Comparison of ENCODE assay signal across 8 mouse cellular contexts in the genomic region with DNA sequence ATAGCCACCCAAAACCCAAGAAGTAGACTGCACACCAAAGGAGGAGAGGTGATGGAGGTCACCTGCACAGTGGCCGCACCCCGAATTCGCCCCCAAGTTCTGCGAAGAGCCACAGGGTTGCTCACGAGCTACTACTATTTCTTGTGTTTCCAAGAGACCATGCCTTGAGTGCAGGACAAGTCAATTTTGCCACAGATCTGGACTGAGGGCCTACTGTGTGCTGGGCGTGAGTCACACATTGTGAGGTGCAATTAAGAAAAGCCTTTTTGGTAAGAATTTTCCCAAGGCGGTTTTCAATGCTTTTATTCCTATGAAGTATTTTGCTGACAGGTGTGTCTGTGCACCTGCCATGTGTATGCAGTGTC. TPM values are rescaled to one million over a fixed set of nuclear protein-coding genes. Genes with fewer than 3 reads are reported as not detected.
DNase-seq lines count a peak whose midpoint lies in the region; ATAC-seq and TF ChIP-seq lines count a peak whose summit lies in the region.
"Had no signal": no experiment of that assay in that cellular context is flagged by ENCODE, and none has a peak within 500 bp of the region (broad histone marks: within the 10 kb centered on the region; RNA-seq: fewer than 3 reads in every experiment).

No protein-coding gene starts in this region.

- peak; percentile 9; the same call in 1 of the 2 replicates for ATAC-seq in lung, embryonic 16.5 days (ENCODE audit: low read depth)
- no peak for ATAC-seq in forebrain, embryonic 15.5 days (replicated peaks)
- ATAC-seq in limb, embryonic 14.5 days (ENCODE audit: low FRiP score, low read depth), result no peak
- no peak for ATAC-seq in stomach, embryonic 15.5 days (ENCODE audit: insufficient read depth, low FRiP score, low read depth)

- no peaks in the 10 kb centered on the region for H3K36me3 ChIP-seq in lung, embryonic 16.5 days (ENCODE audit: control insufficient read depth, insufficient read depth, low read length)
- no peaks in the 10 kb centered on the region for H3K36me3 ChIP-seq in forebrain, embryonic 15.5 days
- H3K36me3 ChIP-seq in limb, embryonic 14.5 days (ENCODE audit: control insufficient read depth, insufficient read depth, low read length), result no peaks in the 10 kb centered on the region
- no peaks in the 10 kb centered on the region for H3K36me3 ChIP-seq in stomach, embryonic 15.5 days

- 40% methylated on average over 7 of the region's 7 CpGs for WGBS in lung, embryonic 16.5 days
- 39% methylated on average over 7 of the region's 7 CpGs for WGBS in forebrain, embryonic 15.5 days
- WGBS in limb, embryonic 14.5 days, result 32% methylated on average over 7 of the region's 7 CpGs
- 37% methylated on average over 7 of the region's 7 CpGs for WGBS in stomach, embryonic 15.5 days

- DNase-seq in lung, postnatal 36 days, result no peak
- DNase-seq in limb, embryonic 14.5 days (ENCODE audit: low spot score), result no peak
- DNase-seq in adrenal gland, postnatal 10 days, result no peak
- no peak for DNase-seq in frontal cortex, postnatal 10 days (ENCODE audit: low spot score in 2 of 2)

- no peaks in the 10 kb centered on the region; the same call in 1 of the 2 replicates for H3K4me1 ChIP-seq in lung, embryonic 16.5 days (replicated peaks; ENCODE audit: control insufficient read depth, insufficient read depth, low read length)
- peaks cover 19% of the 10 kb centered on the region for H3K4me1 ChIP-seq in forebrain, embryonic 15.5 days
- peaks cover 6% of the 10 kb centered on the region; the same call in 1 of the 2 replicates for H3K4me1 ChIP-seq in limb, embryonic 14.5 days (ENCODE audit: control insufficient read depth, insufficient read depth, low read length)
- H3K4me1 ChIP-seq in stomach, embryonic 15.5 days, result no peaks in the 10 kb centered on the region

- no peak overlapping the region for H3K27ac ChIP-seq in lung, embryonic 16.5 days (ENCODE audit: low read length)
- peak overlapping the region; percentile 91; the same call in 1 of the 2 replicates for H3K27ac ChIP-seq in forebrain, embryonic 15.5 days (replicated peaks)
- H3K27ac ChIP-seq in limb, embryonic 14.5 days (replicated peaks; ENCODE audit: low read depth, low read length), result no peak overlapping the region
- no peak overlapping the region for H3K27ac ChIP-seq in stomach, embryonic 15.5 days

- H3K9me3 ChIP-seq in lung, embryonic 16.5 days (ENCODE audit: control insufficient read depth, low read length), result no peaks in the 10 kb centered on the region
- H3K9me3 ChIP-seq in forebrain, embryonic 15.5 days, result no peaks in the 10 kb centered on the region
- no peaks in the 10 kb centered on the region for H3K9me3 ChIP-seq in limb, embryonic 14.5 days (ENCODE audit: control insufficient read depth, low read length)
- no peaks in the 10 kb centered on the region for H3K9me3 ChIP-seq in stomach, embryonic 15.5 days

- H3K27me3 ChIP-seq in lung, embryonic 16.5 days (ENCODE audit: control insufficient read depth, insufficient read depth, low read depth, low read length), result peaks cover 16% of the 10 kb centered on the region
- no peaks in the 10 kb centered on the region for H3K27me3 ChIP-seq in forebrain, embryonic 15.5 days
- no peaks in the 10 kb centered on the region for H3K27me3 ChIP-seq in limb, embryonic 14.5 days (ENCODE audit: control insufficient read depth, insufficient read depth, low read length)
- no peaks in the 10 kb centered on the region for H3K27me3 ChIP-seq in stomach, embryonic 15.5 days (replicated peaks)

- TF ChIP-seq POLR2A in limb, embryonic 14.5 days (IDR thresholded peaks at IDR 0.05; ENCODE audit: borderline replicate concordance, extremely low read depth, insufficient read depth, insufficient read length), result no peak

- peak overlapping the region; percentile 64 for H3K4me3 ChIP-seq in lung, embryonic 16.5 days (ENCODE audit: low read length)
- peak overlapping the region; percentile 91 for H3K4me3 ChIP-seq in forebrain, embryonic 15.5 days
- H3K4me3 ChIP-seq in limb, embryonic 14.5 days (replicated peaks; ENCODE audit: low read length), result peak overlapping the region; percentile 73
- H3K4me3 ChIP-seq in stomach, embryonic 15.5 days (replicated peaks), result peak overlapping the region; percentile 57

- peak overlapping the region; percentile 79 for H3K4me2 ChIP-seq in lung, embryonic 16.5 days (ENCODE audit: low read depth, low read length)
- peak overlapping the region; percentile 74 for H3K4me2 ChIP-seq in forebrain, embryonic 15.5 days (replicated peaks)
- H3K4me2 ChIP-seq in limb, embryonic 14.5 days (replicated peaks; ENCODE audit: low read depth, low read length, severe bottlenecking), result peak overlapping the region; percentile 77
- peak overlapping the region; percentile 88 for H3K4me2 ChIP-seq in stomach, embryonic 15.5 days

- no peak overlapping the region for H3K9ac ChIP-seq in lung, embryonic 16.5 days (ENCODE audit: low read length)
- peak overlapping the region; percentile 92 for H3K9ac ChIP-seq in forebrain, embryonic 15.5 days (replicated peaks)
- no peak overlapping the region for H3K9ac ChIP-seq in limb, embryonic 14.5 days (ENCODE audit: low read depth, low read length, severe bottlenecking)
- H3K9ac ChIP-seq in stomach, embryonic 15.5 days, result no peak overlapping the region

RNA-seq across cellular contexts. Expression of gene Adam22, which starts 0.3 kb away (rescaled TPM):
- 3.7 and 4.3 TPM in 2 replicates for polyA plus RNA-seq in lung, embryonic 16.5 days (2015; fragmentation: Nextera tagmentation; extraction: Ambion mirVana)
- polyA plus RNA-seq in forebrain, embryonic 15.5 days (2015; fragmentation: Nextera tagmentation; extraction: Ambion mirVana), result 38.0 and 41.4 TPM in 2 replicates
- 8.6 and 9.2 TPM in 2 replicates for polyA plus RNA-seq in limb, embryonic 14.5 days (2012; rRNA removed)
- 14.3 and 18.8 TPM in 2 replicates for polyA plus RNA-seq in limb, embryonic 14.5 days (2014; fragmentation: Nextera tagmentation; extraction: Ambion mirVana)
- 7.1 and 8.0 TPM in 2 replicates for polyA plus RNA-seq in stomach, embryonic 15.5 days (2015; fragmentation: Nextera tagmentation; extraction: Ambion mirVana)
- 1 to 10 TPM; 5.2 to 6.8 TPM for total RNA-seq in adrenal gland, postnatal 10 days (2021)
- polyA plus RNA-seq: erythroblast, embryonic 14.5 days had no signal

RNA-seq across cellular contexts. Expression of gene Dbf4, which starts 54.2 kb away (rescaled TPM):
- 40.3 and 43.2 TPM in 2 replicates for polyA plus RNA-seq in lung, embryonic 16.5 days (2015; fragmentation: Nextera tagmentation; extraction: Ambion mirVana)
- 24.3 and 26.5 TPM in 2 replicates for polyA plus RNA-seq in forebrain, embryonic 15.5 days (2015; fragmentation: Nextera tagmentation; extraction: Ambion mirVana)
- polyA plus RNA-seq in limb, embryonic 14.5 days (2012; rRNA removed), result 29.5 and 38.7 TPM in 2 replicates
- 39.1 and 39.4 TPM in 2 replicates for polyA plus RNA-seq in limb, embryonic 14.5 days (2014; fragmentation: Nextera tagmentation; extraction: Ambion mirVana)
- polyA plus RNA-seq in stomach, embryonic 15.5 days (2015; fragmentation: Nextera tagmentation; extraction: Ambion mirVana), result 32.0 and 35.2 TPM in 2 replicates
- 10 to 100 TPM in 1 of 2 experiments, 1 to 10 TPM in 1; 9.8 to 14.3 TPM for total RNA-seq in adrenal gland, postnatal 10 days (2021)

RNA-seq across cellular contexts. Expression of gene Slc25a40, which starts 54.3 kb away (rescaled TPM):
- polyA plus RNA-seq in lung, embryonic 16.5 days (2015; fragmentation: Nextera tagmentation; extraction: Ambion mirVana), result 12.5 and 13.3 TPM in 2 replicates
- 7.5 and 8.6 TPM in 2 replicates for polyA plus RNA-seq in forebrain, embryonic 15.5 days (2015; fragmentation: Nextera tagmentation; extraction: Ambion mirVana)
- 19.3 and 20.2 TPM in 2 replicates for polyA plus RNA-seq in limb, embryonic 14.5 days (2012; rRNA removed)
- polyA plus RNA-seq in limb, embryonic 14.5 days (2014; fragmentation: Nextera tagmentation; extraction: Ambion mirVana), result 15.8 and 17.1 TPM in 2 replicates
- 9.4 and 10.6 TPM in 2 replicates for polyA plus RNA-seq in stomach, embryonic 15.5 days (2015; fragmentation: Nextera tagmentation; extraction: Ambion mirVana)
- 10 to 100 TPM in 1 of 2 experiments, 1 to 10 TPM in 1; 8.7 to 13.3 TPM for total RNA-seq in adrenal gland, postnatal 10 days (2021)
